Mouse (Mus musculus) retina, postnatal 1 day (tissue): ENCODE data around the gene Ccdc117.
"Not testable (repeated sequence)": the region's sequence is repeated elsewhere in the genome, so short reads cannot be mapped to it uniquely, and the experiment has no call there.

Source experiments
- DNase-seq: peaks from one replicate; pipeline ENCODE4 v3.0.0-alpha.2; 2012

The Ccdc117 gene

DNA sequence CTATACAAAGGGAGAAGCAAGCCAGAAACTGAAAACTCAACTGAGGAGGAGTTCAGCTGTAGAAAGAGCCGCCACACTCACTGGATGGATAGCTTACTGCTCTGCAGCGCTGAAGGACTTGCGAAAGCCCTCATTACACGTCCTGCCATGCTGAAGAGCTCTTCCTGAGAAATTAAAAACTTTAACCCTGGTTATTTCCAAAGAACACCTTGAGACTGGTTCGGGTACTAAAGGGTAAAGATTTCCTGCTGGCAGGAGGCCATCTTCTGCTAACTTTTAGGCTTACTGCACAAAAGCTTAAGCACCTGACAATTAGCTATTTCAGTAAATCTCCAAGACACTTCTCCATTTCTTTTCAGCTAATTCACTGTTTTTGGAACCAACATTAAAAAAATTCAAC lies 11.8 kb downstream of the Ccdc117 start:
- DNase-seq, result no peak

GRCm38 (mm10) chr11:5528841-5529240 lies 13.1 kb downstream of the Ccdc117 start:
- no peak for DNase-seq

DNA sequence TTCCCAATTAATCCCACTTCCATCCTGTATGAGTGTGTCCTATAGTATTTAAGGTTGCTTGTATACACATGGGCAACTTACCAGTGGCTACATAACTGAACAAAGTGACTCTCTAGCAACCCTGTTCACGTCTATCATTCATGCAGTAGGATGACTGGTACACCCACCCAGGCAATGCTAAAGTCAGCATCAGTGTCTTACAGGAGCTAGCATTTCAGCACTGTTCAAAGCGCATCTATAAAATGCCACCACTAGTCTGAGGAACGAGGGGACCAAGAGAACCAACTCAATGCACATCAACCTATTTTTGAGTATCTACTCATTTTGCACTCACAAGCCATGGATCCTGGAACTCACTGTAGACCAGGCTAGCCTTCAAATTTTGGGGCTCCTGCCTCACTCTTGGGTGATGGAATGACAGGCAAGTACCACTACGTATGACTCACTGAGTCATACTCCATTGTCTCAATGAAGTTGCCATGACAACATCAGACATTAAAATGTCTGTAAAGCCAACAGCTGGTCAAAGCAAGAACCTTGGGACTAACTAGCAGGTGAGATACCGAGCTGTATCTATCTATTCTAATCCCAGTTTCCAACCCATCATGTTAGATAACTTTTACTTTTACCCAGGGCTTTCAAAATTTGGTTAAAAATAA lies 14.0 kb downstream of the Ccdc117 start:
- DNase-seq, result no peak

DNA sequence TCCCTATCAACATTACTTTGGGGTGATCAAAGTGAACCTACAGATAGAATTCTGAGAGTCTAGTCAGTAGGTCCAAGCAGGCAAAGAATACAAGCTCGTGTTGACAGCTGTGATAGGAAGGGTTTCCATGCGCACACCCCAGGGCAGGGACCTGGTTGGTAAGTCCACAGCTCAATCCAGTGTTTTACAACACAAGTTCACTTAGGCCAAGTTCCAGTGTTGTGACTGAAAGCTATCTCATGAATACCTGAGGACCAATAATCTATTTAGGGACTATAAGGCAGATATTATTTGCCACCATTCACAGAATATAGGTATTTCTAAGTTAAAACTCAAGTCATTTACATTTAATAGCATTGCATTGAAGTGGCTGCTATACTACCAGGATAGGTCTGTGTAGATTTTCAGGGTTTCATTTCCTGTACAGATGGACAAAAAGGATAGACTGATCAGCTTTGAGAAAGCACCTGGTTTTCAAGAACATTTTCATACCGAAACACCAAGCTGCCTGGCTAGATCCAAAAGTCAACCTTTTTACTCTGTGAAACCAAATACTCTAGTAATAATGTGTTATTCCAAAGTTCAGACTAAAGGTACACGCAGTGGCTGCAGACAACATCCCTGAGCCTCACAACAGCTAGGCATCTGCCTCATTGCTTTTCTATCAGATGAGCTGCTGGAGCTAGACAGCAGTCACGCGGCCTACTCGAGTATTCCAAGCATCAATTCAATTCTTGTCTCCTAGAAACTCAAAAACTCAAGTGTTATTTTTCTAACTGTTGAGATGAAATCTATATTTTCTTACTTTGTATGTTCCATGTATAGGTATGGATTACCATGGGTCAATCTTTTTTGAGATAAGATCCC lies 15.2 kb downstream of the Ccdc117 start:
- DNase-seq, result no peak

DNA sequence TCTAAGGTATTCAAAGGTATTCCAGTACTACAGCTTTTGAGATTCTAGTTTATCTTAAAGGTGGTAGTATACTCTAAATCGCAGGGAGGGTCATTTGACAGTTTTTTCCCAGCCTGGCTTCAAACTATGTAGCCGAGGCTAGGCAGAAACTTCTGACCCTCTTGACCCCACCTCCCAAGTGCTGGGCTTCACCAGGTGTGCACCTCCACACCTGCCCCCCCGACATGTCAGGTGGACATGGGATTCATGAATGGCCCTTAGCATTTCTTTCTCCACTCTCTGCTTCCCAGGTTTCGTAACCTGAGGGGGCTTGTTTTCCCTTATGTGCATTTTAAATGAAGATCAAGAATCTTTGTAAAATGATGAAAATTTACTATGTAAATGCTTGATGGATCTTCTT lies 16.6 kb downstream of the Ccdc117 start:
- DNase-seq, result no peak

- no peak for DNase-seq
These were observed 19.1 kb downstream of the Ccdc117 start for GRCm38 (mm10) chr11:5522798-5523415.

GRCm38 (mm10) chr11:5521516-5522291 lies 20.3 kb downstream of the Ccdc117 start:
- DNase-seq, result peak; percentile 79

DNA sequence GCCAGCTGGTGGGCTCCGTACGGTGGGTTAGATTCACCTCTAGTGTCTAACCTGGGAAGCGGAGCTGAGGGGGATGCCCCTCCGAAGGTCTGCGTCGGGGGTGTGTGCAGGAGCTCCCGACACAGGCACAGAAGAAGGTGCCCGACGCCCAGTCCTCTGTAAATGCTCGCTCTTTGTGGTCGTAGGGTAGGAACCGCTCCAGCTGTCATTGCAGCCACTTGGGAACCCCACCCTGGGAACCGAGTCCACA lies 20.8 kb downstream of the Ccdc117 start:
- DNase-seq, result no peak

GRCm38 (mm10) chr11:5520412-5521265 lies 21.3 kb downstream of the Ccdc117 start, which contains the start of gene Xbp1:
Gene Xbp1, plus strand, starts transcription at chr11:5520659.
- peak; percentile 97 for DNase-seq

DNA sequence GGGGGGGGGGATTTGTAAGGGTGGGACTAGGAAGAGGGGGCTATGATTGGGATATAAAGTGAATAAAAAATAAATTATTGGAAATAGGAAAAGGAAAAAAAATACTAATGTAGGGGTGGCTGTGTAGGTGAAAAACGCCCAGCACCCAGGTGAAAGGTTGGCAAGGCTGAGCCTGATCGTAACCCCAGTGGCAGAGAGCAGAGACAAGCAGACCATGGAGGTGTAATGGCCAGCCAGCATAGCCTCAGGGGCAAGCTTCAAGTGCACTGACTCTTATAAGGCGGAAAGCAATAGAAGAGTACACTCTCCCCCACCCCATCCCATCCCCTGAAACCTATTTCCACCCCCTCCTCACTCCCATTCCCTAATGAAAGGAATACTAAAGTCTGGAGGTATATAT lies 22.3 kb downstream of the Ccdc117 start:
- DNase-seq, result no peak

- DNase-seq, result no peak
These were observed 24.6 kb downstream of the Ccdc117 start for GRCm38 (mm10) chr11:5517346-5517745.

DNA sequence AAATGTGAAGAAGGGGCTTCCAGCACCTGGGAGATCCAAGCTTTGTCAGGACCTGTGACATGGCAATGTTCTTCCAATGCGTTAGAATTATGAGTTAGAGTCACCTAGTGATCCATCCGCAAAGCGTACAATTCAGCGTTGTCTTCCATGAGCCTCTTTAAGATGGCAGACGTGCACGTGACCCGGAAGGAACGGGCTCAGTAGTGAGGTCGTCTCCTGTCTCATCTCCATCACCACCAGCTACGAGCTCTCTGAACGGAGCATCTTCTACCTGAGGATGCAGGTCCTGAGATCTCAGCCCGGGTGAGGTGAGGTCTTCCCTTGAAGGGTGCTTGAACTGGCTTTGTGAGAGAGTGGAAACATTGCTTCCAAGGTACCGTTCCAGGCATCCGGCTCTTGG lies 25.4 kb downstream of the Ccdc117 start:
- no peak for DNase-seq

GRCm38 (mm10) chr11:5516151-5516550 lies 25.8 kb downstream of the Ccdc117 start:
- no peak for DNase-seq

- DNase-seq, result no peak
These were observed 26.3 kb downstream of the Ccdc117 start for GRCm38 (mm10) chr11:5515655-5516054.

DNA sequence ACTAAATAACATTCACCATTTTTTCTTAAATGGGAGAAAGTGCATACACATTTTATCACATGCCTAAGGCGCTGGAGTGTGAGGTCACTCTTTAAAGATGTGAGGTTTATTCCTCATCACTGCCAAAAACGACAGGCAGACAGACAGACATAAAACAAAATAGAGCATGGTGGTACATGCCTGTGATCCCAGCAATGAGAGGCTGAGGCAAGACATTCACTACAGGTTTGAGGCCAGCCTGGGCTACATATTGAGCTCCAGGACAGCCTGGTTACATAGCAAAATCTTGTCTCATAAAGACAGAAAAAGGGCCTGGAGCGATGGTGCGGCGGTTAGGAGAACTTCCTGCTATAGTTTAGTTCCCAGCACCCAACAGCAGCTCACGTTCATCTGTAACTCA lies 26.8 kb downstream of the Ccdc117 start:
- DNase-seq, result no peak

- DNase-seq, result no peak
These were observed 27.9 kb downstream of the Ccdc117 start for GRCm38 (mm10) chr11:5514091-5514490.

DNA sequence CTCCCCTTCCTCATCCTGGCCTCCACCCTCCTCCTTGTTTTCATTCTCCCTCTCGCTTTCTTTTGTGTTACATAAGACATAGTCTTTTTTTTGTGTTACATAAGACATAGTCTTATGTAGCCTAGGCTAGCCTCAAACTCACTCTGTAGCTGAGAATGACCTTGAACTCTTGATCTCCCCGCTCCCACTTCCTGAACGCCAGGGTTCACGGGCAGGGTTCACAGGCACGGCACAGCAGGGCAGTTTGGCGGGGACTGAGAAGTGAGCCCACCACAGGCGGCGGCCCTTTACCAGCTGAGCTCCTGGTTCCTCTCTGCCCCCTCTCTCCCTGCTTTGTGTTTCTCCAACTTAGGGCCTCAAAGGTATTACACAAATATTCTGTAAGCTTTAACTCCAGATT lies 29.0 kb downstream of the Ccdc117 start:
- DNase-seq, result no peak

GRCm38 (mm10) chr11:5512099-5512725 lies 29.8 kb downstream of the Ccdc117 start:
- DNase-seq, result no peak

DNA sequence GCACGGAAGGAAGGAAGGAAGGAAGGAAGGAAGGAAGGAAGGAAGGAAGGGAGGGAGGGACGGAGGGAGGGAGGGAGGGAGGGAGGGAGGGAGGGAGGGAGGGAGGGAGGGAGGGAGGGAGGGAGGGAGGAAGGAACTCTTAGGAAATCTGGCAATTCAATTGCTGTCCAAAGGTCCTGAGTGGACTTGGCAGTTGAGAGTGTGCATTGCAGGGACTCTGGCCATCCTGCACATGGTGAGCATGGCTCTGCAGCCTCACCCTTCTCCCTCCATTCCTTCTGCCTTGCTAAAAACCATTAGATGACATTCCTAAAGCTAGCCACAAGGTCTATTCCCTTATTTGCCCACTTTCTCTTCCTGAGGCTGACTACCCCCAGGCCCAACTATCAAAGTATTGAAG lies 31.3 kb downstream of the Ccdc117 start:
- DNase-seq, result not testable (repeated sequence)

DNA sequence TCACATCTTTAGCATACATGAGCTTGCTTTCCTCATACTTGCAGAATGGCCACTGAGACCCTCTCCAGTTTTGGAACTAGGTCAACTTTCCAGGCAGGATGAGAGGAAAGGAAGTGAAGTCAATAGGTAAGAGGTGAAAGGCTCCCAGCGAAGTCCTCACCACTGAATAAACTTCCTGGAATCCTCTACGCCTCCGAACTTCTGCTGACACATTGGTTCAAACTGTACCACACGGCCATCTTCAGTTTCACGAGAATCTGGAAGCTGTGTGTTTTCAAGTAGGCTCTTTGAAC lies 31.9 kb downstream of the Ccdc117 start:
- no peak for DNase-seq

- DNase-seq, result peak; percentile 48
These were observed 32.5 kb downstream of the Ccdc117 start for GRCm38 (mm10) chr11:5509215-5510098.
